Mouse (Mus musculus): ENCODE measurements around the gene Dysf.
"Not testable (repeated sequence)": the region's sequence is repeated elsewhere in the genome, so short reads cannot be mapped to it uniquely, and the experiment has no call there.

Gene Dysf

DNA sequence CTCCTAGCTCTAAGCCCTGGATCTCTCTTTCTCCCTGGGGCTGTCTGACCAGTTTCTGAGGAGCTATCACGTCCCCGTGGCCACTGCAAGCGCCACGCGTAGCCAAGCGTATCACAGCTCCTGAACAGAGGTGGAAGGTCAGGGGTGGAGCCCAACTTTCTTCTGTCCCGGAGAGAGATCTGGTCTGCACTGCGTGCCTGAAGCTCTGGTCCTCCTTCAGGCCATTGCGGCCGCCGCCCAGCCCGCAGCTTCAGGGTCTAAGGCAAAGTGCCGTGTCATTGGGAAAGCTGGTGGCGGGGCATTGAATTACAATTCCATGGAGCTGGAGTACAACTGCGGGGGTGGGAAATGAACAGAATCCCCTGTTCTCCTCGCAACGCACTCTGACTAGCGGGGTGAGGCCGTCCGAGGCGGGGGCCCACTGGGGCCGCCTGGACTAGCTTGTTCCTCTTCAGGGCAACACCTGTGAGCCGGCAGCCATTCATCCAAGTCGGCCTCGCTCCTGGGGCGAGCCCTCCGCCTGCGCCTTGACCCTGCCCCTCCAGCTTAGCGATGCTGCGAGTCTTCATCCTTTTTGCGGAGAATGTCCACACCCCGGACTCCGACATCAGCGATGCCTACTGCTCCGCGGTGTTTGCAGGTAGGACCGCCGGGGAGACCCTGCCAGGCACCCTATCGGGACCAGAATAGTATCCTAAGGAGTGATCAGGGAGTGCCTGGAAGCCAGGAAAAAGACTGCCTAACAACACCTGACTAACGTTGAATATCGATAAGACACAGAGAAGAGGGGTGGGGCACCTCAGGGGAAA, at the start of gene Dysf:
TSS of gene Dysf (plus strand) at position 228 of the 809 bp plus-strand sequence.
- no peak for DNase-seq (ENCODE audit: low spot score in 2 of 2)

DNA sequence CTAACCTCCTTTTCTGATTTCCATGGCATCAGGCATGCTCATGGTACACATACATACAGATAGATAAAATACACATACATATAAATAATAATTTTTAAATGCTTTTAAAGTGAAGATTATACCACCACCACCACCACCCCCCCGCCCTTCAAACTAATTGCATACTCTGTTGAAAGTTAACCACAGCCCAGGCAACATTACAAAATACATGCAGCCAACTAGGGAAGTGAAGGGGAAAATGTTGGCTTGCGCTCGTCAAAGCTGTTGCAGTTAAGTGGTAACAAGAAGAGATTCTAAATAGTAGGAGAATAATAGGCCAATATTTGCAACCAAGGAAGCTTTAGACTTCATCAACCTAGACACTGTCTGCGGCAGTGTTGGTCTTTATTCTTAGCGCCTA, 20.7 kb upstream of the Dysf start:
- no peak for DNase-seq (ENCODE audit: low spot score in 2 of 2)

DNA sequence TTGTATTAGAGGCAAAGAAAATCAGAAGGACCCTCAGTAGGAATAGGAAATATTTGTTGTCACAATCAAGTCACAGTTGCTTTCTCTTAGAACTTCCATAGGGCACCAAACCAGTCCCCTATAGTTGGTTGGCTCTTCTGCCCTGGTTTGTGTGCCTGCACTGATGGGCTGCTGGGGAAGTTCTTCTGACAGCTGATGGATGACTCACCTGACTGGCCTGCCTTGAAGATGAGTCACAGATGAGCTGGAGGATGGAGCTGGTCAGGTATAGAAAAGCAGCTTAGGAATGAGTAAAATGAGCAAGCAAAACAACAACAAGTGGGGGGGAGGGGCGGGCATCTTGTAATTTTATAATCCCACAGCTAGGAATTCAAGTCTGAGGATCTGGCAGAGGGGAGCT, 5.7 kb upstream of the Dysf start:
- no peak for DNase-seq (ENCODE audit: low spot score in 2 of 2)

DNA sequence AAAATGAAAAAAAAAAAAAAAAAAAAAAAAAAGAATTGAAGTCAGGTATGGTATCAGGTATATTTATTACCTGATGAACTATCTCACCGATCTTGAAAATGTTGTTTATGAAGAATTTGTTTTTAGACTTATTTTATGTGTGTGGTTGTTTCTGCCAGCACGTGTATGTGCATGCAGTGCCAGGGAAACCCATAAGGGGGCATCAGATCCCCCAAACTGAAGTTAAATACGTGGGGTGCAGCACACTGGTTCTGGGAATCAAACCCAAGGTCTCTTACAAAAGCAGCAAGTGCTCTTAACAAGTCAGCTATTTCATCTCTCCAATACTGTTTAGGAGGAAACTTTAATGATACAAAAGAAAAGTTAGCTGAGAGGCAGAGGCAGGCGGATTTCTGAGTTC, 4.1 kb upstream of the Dysf start:
- DNase-seq (ENCODE audit: low spot score in 2 of 2): no peak

DNA sequence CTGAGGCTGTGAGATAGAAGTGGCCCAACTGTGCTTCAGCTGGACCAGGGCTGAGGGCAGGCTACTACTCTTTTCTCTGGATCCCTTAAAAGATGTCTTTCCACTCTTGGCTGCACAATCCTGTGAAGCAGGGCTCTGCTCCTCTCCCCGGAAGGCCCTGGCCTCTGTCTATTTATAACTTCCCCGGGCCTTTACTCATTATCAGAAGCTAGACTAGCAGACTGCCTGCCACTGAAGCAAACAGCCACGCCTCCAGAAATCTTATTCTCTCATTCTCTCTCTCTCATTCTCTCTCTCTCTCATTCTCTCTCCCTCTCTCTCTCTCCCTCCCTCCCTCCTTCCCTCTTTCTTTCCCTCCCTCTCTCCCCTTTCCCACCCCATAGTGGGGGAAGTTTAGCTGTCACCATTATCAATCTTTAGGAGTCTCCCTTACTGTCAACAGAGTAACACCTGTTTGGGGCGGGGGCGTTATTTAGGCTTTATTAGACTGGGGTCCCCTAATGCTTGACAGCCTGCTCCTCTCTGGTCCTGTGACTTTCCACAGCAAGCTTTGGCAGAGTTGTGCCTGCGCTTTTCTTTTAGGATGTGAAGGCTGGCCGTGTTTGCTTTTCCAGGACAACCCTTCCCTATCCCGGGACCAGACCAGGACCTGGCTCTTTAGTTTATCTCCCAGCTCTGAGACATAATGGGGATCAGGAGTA, 932 bp downstream of the Dysf start:
- no peak for DNase-seq (ENCODE audit: low spot score in 2 of 2)

DNA sequence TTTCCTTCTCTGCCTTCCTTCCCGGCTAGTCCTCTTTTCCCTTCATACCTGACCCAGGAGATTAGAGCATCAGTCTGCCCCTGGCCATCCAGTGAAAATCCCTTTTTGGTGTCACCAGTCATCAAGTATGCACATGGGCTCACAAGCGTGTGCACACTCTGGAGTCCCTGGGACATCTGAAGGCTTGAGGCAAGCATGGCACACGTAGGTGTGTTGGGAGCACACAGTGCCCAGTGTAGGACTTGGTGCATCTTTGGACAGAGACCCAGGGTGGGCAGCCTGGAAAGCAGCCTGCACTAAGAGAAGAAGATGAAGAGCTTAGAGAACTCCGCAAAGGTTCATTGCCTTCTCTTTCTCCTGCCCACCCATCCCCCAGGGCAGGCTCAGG, 1.5 kb downstream of the Dysf start:
- no peak for DNase-seq (ENCODE audit: low spot score in 2 of 2)

DNA sequence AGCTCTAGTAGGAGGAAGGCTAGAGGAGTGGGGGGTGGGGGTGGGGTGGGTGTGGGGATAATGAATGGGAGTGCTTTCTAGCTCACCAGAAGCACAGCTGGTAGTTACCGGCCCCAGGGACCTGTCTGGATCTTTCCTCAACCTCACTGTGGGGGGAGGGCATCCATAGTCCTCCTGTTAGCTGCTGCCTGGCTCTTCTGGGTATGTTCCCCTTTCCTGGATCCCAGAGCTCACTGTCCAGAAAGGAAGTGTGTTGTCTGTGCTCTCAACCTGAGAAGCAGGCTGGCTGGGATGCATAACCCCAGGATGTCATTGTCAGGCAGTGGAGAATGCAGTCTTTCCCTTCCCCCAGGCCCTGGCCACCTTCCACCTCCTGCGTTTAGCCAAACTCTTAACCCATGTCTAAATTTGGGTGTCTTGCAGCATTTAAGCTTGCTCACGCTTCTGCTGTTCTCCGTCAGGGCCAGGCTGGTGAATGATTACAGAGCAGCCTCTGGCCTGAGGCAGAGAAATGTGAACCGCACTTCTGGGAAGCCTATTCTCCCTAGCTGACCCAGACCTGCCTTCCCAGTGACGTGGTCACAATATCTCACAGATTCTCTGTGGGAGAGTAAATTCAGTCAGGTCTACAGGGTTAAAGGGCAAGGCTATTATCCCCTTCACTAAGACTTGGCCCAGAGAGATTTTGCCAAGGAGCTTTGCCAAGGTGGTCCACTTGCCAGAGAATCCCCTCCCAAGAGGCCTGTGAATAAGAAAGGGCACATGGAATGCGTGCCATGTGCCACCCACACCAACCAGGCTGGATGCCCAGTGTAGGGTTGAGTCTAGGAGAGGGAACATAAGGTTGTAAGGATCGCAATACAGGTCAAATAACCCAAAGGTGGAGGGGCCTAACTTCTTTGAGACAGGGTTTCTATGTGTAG, 2.2 kb downstream of the Dysf start:
- DNase-seq (ENCODE audit: low spot score in 2 of 2): no peak

DNA sequence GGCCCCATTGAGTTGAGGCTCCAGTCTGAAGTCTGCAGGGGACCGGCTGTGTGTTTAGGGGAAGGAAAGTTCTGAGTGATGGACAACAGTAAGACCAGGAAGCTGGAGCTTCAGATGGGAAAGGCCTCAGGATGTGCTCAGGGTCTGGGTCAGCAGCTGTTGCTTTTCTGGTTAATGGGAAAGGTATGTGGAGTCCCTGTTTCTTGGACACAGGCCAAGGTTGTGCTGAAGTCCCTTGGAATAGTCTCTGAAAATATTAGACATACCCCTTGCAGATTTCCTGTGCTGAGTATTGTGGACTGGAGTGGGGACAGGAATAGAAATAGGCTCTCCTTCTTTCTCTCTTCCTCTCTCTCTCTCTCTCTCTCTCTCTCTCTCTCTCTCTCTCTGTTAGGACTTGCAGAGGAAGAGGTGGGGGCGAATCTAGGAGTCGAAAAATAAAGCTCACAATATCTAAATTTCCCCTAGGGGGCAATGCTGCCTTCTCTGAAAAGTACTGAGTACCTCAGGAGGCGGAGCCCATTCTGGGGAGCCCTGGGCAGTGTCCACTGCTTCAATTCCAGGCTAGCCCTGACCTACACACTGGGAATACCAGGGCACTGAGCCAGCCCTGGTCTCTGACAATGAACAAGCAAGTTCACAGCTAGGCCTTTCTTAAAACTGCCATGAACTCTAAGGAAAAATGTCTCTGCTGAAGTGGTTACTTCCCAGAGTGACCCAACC, 6.7 kb downstream of the Dysf start:
- DNase-seq (ENCODE audit: low spot score in 2 of 2): not testable (repeated sequence)

DNA sequence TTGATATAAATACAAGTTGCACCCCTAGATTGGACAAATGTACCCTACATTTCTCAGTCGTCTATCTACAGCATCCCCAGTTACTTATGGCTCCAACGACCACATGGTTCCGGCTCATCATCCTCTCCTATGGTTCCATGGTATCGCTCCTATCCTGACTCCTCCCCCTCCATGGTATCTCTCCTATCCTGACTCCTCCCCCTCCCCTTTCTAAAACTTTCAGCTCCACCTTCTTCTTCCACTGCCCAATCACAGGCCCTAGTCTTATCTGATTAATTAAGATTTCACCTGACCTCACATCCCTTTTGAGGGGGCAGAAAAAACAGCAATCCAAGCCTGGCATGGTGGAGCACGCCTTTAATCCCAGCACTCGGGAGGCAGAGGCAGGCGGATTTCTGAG, 8.5 kb downstream of the Dysf start:
- DNase-seq (ENCODE audit: low spot score in 2 of 2): no peak

DNA sequence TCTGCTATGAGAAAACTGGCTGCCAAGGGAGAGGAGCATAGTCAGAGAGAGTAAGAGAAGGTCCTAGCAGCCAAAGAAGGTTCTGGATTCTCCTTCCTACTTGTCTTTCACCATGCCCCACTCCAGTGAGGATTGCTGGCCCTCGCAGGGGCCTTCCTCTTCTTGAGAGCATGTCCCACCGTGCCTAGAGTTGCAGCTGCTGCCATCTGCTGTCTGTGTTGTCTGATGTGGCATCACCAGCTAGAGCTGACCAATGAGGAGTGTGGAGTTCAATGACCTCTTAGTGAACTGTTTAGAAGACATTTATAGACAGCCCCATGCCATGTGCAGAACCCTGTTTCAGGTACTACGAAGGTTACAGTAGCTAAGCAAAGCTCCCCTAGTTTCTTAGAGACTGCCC, 9.0 kb downstream of the Dysf start:
- DNase-seq (ENCODE audit: low spot score in 2 of 2): no peak

DNA sequence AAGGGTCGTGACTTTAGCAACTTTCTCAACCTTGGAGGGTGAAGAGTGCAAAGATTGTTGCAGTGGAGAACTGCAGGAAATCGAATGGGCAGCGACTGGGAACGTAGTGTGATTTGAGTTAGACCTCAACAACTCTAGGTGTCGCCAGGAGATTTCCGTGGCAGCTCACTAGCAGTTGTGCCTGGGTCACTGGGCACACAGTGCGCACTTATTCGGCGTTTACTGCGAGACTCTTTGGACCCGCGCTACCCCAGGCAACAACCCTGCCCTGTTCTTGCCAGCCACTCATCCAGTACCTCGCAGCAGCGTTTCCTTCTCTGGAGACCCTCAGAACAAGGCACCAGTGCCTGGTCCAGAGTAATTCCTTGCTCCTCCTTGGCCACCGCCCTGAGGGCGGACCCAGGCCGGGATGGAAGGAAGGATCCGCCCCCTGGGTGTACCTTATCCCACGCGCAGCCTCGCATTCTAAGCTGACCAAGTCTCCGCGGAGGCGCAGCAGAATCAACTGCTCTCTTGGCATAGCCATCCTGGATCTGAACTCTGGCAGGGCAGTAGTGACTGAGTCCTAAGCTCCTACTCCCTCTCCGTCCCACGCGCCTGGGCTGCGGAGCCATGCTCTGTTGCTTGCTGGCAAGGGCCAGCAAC, 10.6 kb downstream of the Dysf start:
- no peak for DNase-seq (ENCODE audit: low spot score in 2 of 2)

DNA sequence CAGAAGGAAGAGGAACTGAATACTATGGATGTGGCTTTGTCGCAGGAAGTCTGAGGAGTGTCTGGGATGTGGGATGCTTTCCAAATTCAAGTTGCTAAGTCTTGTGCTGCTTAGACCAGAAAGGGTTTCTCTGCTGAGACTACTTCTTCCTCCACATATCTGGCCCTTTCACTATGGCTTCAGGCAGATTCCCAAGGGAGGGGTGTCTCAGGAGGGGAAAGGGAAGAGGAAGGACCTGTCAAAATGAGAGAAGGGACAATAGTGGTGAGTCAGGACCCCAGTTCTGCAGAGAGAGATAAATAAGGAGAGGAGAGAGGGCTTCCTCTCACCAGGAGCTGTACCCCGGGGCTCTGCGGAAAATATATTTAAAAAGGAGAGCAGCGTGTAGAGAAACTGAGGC, 11.6 kb downstream of the Dysf start:
- DNase-seq (ENCODE audit: low spot score in 2 of 2): no peak

DNA sequence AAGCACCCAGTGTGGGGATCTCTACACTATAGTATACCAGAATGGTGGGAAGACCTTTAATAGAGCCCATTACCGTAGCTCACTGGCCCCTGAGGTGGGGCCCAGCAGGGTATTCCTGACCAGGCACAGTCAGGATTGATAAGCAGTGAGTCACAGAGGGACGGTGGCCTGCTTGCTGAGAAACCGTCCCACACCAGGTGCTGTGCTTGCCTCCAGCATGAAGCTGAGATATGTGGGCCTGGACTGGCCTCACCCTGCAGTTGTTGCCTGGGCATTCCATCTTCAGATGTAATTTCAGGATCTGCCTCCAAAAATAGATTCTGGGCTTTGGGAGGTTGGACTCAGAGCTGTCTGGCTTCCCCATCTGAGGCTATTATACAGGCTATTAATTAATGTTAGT, 13.6 kb downstream of the Dysf start:
- no peak for DNase-seq (ENCODE audit: low spot score in 2 of 2)

DNA sequence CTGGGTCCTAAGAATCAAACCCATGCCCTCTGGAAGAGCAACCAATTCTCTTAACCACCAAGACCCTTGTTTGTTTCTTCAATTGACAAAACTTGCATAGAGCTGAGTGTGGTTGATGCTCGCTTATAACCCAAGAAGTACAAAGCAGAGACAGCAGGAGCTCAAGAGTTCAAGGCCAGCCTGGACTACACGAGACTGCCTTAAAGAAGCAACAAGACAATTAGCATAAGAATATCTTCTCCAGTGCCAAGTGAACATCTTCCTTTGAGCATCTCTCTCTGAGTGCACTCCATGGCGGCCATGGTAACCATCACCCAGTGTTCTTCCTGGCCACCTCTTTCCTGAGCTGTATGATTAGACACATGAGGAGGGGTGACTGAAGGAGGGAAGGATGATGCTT, 17.2 kb downstream of the Dysf start:
- no peak for DNase-seq (ENCODE audit: low spot score in 2 of 2)

DNA sequence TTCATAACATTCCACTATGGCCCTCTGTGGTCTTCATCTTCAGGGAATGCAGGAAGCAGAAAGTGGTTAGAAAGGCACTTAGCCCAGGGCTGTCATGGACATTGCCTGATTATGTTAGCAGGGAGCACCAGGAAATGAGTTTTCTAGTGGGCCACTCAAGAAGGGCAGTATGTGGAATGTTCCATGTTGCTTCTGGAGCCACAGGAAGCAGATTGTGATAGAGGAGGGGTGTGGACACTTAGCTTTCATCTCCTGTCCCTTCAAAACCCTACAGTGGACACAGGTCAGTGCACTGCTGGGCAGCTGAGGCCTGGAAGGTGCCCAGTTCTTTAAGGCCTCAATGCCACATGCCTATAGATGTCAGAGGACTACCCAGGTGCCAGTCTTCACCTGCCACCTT, 20.4 kb downstream of the Dysf start:
- no peak for DNase-seq (ENCODE audit: low spot score in 2 of 2)

DNA sequence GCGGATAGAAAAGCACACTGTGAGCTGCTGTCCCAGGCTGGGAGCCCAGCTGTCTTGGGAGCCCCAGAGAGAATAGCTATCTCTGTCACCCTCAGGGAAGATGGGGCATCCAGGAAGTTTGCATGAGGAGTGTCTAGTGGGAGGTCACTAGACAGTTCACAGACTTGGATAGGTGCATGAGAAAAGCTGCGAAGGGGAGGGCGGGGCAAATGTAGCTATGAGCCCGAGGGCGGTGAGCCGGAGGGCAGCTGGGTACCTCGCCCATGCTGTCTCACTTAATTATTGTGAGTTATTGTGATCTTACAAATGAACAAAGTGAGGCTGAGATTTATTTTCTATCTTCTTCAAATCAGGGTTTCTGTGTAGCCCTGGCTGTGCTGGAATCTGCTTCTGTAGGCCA, 21.4 kb downstream of the Dysf start:
- no peak for DNase-seq (ENCODE audit: low spot score in 2 of 2)

DNA sequence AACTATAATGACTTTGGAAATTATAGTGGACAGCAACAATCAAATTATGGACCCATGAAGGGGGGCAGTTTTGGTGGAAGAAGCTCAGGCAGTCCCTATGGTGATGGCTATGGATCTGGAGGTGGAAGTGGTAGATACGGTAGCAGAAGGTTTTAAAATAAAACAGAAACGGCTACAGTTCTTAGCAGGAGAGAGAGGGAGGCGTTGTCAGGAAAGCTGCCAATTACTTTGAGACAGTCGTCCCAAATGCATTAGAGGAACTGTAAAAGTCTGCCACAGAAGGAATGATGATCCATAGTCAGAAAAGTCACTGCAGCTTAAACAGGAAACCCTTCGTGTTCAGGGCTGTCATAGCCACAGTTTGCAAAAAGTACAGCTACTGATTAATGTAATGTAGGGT, 24.1 kb downstream of the Dysf start:
- not testable (repeated sequence) for DNase-seq (ENCODE audit: low spot score in 2 of 2)

DNA sequence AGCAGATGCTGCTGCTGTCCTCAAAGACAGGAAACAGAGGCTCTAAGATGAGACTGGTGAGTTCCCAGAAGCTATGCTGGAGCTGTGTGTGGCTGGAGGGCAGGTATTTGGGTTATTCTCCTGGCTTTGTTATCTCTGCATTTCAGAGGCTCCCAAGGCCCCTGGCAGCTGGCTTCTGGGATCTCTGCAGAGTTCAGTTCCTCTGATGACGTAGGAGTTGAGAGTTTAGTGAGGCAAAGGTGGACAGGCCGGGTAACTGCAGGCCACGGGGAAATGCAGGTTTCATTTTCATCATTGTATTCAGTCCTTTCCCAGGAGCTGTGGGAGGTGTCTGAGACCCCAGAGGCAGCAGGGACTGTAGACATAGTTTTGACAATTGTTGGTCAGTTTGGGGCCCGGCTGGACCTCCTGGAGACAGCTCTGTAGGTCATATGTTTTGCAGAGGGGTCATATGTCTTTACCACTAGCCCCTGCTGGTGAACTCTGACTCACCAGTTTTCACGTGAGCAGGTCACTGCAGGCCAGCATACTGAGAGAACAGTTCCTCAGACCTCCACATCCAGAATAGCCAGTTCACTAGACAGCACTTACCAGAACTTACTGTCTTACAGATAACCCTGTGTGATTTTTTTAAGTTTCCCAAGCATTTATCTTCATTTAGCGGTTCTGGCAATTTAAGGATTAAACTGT, 35.0 kb downstream of the Dysf start:
- no peak for DNase-seq (ENCODE audit: low spot score in 2 of 2)

DNA sequence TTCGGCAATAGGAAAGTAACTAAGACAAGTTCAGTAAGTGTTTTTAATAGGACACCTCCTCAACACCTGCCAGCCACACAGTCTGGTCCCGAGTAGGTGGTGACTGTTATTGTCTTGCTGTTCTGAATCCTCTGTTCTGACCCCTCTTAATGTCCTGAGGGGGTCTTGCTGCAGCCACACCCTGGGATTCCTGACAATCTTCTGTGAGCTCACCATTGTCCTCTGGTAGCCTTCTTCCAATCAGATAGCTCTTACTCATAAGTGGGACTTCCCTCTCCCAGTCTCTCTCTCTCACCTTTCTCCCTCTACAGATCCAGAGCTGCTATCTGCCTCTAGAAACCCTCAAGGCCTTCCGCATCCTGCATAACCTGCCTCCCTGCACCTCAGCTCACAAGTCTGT, 36.3 kb downstream of the Dysf start:
- DNase-seq (ENCODE audit: low spot score in 2 of 2): no peak

DNA sequence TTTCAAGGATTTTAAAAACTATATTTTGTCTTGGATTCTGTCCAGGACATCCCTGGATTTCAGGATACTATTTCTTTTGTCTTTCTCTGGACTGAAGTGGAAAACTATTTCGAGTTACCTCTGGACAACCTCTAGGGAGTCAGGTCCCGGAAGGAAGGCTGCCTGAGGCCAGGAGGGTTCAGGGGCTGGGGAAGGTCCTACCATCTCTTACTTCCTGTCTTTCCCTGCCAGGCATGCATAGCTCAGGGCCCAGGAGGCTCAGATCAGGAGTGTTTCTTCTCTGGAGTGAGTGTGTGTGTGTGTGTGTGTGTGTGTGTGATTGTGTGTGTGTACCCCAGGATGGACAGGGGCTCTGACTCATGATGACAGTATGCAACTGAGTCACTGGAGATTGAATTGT, 40.5 kb downstream of the Dysf start:
- DNase-seq (ENCODE audit: low spot score in 2 of 2): no peak

DNA sequence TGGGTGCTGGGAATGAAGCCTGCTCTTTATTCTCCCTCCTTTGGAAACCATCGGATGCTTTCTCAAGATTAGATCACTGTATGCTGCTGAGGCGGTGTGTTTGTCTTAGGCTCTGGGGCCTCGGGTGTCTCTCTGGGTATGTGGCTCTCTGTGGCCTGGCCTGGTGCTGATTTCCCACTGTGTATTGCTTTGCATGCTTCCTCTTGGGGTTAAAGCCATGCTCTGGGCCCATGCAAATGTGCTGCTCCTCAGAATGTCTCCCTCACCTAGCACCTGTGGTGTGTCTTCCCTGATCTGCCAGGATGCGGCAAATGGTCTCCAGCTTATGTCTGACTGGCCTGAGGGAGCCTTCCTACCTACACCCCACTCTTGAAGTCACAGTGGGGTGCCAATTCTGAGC, 41.8 kb downstream of the Dysf start:
- DNase-seq (ENCODE audit: low spot score in 2 of 2): no peak
